Mouse (Mus musculus) gastrocnemius, postnatal 36 days (tissue): Measurements from ENCODE around the gene Ddost. TPM values are rescaled to one million over a fixed set of nuclear protein-coding genes. Genes with fewer than 3 reads are reported as not detected.

Experiments
- DNase-seq, 2 experiments: peaks; one replicate each; pipeline ENCODE4 v3.0.0; 2022
- intact Hi-C: fragments of 180-260 bp; cut with DNase I; formaldehyde crosslinking; loops from one replicate; pipeline ENCODE4 v1.15.1; 2025
- total RNA-seq, 2 experiments: library from RNA; stranded (reverse); gene quantifications; 2 replicates each; pipeline ENCODE4 v1.2.3; 2021

Ddost gene
- total RNA-seq, 2 experiments from 2014 or later, result 31.3 to 31.8 TPM

GRCm38 (mm10) chr4:138333135-138333534 lies 28.6 kb downstream of the Ddost start:
- intact Hi-C loops, result no loop called here
- no peak for DNase-seq

DNA sequence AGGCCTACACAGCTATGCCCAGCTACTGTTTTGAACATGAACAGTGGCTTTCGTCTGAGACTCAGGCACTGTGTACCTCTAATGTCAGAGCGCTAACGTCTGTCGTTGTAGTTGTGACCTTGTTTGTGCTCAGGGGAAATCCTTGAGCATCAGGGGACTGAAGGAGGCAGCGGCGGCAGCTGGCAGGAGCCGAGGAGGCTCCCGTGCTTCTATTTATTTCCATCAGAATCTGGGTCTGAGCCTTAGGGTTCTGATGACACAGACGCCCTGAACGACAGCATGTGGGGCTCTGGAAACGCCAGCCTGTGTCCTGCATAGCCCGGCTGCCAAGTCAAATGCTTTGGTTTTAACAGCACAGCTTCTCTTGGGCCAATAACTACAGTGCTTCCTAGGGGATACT lies 30.5 kb downstream of the Ddost start:
- intact Hi-C loops, result no loop called here
- DNase-seq, result no peak

DNA sequence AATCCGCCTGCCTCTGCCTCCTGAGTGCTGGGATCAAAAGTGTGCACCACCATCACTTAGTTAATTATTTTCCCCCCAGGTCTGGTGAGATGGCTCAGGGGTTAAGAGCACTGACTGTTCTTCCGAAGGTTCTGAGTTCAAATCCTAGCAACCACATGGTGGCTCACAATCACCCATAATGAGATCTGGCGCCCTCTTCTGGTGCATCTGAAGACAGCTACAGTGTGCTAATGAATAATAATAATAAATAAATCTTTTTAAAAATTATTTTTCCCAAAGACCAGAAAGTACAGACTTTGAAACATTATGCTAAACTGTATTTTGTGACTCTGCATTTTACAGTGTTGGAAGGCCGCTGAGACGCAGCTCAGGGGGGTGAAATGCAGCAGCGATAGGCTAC lies 31.1 kb downstream of the Ddost start:
- no peak for DNase-seq
- intact Hi-C loops, result no loop called here

GRCm38 (mm10) chr4:138336876-138337275 lies 32.3 kb downstream of the Ddost start:
- intact Hi-C loops, result no loop called here
- DNase-seq, result no peak

GRCm38 (mm10) chr4:138337341-138337740 lies 32.8 kb downstream of the Ddost start:
- no peak for DNase-seq
- intact Hi-C loops, result no loop called here

DNA sequence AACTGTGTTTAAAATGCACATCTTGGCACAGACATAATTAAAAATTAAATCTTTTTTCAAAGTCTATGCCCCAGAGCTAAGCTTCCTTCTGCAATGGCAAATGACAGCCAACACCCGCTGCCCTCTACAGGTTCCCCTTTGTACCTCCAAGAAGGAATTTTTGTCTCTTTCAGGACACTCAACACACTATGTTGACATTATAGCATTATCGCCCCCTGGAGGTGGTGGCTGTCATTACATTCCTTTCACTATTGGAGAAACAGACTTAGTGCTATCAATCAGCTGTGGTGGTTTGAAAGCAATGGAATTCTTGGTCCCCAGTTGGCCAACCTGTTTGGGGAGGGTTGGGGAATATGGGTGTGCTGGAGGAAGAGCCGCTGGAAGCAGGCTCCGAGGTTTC lies 35.4 kb downstream of the Ddost start:
- intact Hi-C loops, result no loop called here
- peak in 1 of 2 experiments; percentile 36 for DNase-seq

GRCm38 (mm10) chr4:138341393-138341792 lies 36.9 kb downstream of the Ddost start:
- intact Hi-C loops, result no loop called here
- DNase-seq, result no peak

DNA sequence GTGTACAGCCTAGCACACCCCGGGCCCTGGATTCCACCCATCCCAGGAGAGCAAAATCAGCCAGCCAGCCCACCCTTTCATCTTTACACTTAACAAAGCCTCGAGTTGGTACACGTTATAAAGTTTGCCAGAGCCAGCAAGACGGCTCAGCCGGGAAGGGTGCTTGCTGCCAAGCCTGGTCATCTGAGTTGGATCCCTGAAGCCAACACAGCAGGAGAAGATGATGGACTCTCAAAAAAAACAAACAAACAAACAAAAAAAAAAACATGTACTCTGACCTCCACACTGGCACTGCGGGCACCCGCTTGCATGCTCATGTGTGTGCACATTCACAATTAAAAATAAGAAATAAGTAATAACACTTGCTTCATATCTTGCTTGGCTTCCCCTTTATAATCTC lies 37.5 kb downstream of the Ddost start:
- intact Hi-C loops, result no loop called here
- no peak for DNase-seq

DNA sequence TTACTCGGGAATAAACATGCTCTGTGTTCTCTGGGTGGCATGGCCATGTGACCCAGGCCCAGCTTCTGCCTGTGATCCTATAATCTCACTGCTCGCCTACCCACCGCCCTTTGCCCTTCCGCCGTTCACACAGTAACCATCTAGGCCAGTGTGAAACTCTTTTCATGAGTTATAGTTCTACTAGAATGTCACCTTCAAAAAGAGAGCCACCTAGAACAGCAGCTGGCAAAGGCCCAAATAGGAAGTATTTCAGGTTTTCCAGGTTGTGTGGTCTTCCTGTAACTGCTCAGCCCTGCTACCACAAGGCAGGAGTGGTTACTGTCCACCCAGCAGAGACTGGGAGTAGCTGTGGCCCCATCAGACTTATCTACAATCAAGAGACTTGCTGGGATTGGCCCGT lies 38.2 kb downstream of the Ddost start:
- DNase-seq, result no peak
- intact Hi-C loops, result no loop called here

GRCm38 (mm10) chr4:138343341-138343837 lies 38.9 kb downstream of the Ddost start:
- intact Hi-C loops, result no loop called here
- DNase-seq, result no peak

DNA sequence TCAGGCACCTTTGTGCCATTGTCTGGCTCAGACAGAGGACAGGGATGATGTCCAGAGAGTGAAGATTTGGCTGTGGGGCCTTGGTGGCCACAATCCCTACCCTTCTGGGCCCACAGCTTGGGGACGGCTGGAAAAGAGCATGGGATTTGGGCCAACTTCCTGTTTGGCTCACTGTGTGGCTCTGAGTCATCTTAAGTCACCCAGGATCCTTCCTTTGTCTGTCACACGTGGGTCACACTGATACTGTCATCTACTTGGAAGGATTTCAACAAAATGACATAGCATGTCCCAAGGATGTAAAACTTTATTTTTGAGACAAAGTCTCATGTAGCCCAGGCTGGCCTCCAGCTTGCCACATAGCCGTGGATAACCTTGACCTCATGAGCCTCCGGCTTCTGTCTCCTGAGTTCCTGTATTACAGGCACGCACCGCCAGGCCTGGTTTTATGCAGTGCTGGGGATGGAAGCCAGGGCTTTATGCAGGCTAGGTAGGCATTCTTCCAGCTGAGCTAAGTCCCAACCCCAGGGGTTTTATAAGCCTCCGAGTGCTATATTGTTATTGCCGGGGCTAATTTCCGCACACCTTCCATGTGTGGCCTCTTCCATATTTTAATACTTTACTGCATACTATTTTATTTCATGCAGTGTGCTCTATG lies 40.5 kb downstream of the Ddost start:
- no peak for DNase-seq
- intact Hi-C loops, result no loop called here

- no peak for DNase-seq
- intact Hi-C loops, result no loop called here
These were observed 42.8 kb downstream of the Ddost start for GRCm38 (mm10) chr4:138347280-138347679.

DNA sequence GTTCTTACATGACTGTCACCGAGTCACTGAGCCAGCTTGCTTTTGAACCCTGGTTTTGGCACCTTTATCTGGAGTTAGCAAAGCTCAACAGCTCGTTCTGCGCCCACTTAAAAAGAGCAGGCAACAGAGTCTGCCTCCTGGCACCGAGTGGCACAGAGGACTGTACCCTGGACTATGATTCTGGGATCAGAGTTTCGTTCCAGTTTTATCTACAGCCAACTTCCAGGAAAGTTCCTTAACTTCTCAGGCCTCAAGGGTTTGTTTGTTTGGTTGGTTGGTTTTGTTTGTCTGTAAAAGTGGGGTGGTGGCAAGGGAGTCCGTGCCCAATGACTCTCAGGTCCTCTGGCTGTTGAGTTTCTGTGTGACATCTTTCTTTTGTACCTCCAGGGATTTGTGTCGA lies 44.2 kb downstream of the Ddost start:
- no peak for DNase-seq
- intact Hi-C loops, result no loop called here

- intact Hi-C loops, result no loop called here
- no peak for DNase-seq
These were observed 47.3 kb downstream of the Ddost start for GRCm38 (mm10) chr4:138351821-138352220.

DNA sequence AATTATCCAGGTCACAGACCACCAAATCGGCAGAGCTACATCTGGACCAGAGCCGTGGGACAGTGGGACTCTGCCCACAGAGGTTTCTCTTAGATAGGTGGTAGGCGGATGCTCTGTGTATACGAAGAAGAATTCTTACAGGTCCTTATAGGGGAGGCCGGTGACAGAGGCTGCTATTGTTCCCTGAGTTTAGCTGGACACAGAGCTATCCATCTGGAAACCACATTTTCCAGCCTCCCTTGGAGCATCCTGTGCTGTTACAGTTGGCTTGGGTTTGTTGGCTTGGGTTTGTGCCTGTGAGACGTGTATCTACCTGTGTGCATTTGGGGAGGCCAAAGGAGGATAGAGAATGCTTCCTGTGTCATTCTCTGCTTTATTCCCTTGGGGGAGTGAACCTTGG lies 48.2 kb downstream of the Ddost start:
- DNase-seq, result no peak
- intact Hi-C loops, result no loop called here

DNA sequence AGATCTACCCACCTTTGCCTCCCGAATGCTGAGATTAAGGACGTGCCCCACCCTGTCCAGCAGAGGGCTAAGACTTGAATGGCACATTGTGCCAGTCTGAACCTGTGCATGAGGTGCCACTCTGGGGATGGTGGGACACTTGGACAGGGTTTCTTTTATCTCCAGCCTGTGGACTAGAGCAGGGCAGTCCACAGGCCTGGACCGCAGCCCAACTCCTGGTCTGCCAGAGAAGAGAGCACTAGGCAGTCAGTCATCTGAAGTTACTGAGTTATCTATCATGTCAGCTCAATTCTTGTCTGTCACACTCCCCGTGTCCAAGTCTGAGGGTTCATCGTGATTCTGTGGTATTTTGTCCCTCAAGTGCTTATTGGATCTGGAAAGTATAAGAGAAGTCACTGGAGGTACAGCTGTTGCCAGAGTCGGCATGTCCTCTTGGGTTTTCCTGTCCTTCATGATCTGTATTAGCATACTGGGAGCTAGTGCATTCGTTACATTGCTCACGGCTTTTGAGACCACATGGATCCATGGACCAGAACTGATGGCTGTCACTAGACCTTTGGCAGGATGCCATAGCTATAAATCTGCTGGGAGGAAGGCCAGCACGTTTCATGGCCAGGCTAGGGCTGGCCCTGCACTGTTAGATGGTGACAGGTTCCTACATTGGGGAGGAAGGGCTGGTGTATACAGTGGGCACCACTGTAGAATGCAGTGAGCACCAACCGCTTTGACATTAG lies 49.1 kb downstream of the Ddost start:
- DNase-seq, result no peak
- intact Hi-C loops, result no loop called here

GRCm38 (mm10) chr4:138355496-138355895 lies 51.0 kb downstream of the Ddost start:
- DNase-seq, result no peak
- intact Hi-C loops, result no loop called here

- DNase-seq, result no peak
- intact Hi-C loops, result no loop called here
These were observed 51.6 kb downstream of the Ddost start for GRCm38 (mm10) chr4:138356141-138356540.

GRCm38 (mm10) chr4:138356551-138356950 lies 52.0 kb downstream of the Ddost start:
- DNase-seq, result no peak
- intact Hi-C loops, result no loop called here

DNA sequence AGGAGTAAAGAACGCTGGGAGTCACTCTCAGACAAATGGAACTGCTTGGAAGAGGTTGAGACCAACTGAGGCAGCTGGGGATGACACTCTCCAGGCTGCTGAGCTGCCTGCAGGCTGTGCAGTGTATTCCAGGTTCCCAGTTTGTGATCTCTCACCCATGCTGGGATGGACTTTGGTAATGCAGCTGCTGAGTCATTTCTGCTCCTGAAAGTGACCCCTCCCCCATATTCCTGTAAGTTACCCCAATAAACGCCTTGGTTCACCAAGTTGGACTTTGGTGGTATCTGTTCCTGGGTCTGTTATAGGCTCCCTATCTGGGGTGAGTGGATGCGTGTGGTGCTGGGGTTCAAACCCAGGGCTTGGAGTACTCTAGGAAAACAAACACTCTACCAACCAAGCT lies 53.6 kb downstream of the Ddost start:
- intact Hi-C loops, result no loop called here
- no peak for DNase-seq

DNA sequence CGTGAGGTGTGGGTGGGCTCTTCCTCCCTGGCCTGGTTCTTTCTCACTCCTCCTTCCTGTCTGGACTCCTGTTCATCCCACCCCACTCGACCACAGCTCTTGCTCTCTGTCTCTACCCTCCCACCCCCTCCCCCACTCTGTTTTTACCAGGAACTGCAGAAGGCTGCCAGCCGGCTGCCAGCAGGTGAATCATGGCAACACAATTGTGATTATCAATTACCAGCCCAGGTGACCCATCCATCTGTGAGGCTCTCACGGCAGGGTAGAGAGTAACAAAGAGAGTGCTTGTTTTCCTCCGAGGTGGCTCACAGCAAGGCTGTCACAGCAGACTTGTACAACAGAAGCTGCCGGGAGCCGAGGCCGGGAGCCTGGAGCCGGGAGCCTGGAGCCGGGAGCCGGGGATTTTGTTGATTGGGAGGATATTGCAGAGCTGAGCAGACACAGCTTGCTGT lies 56.9 kb downstream of the Ddost start:
- intact Hi-C loops, result no loop called here

More for the DNA sequence above, 56.9 kb downstream of the Ddost start:
- no peak for DNase-seq
